Mouse (Mus musculus) cortical plate, adult 2 months (tissue): ENCODE data around the gene Gse1. TPM values are rescaled to one million over a fixed set of nuclear protein-coding genes. Genes with fewer than 3 reads are reported as not detected.

Experiments
- H3K27ac ChIP-seq: fragments of 200-500 bp; 2 replicates; pipeline ENCODE4 v1.5.1; 2012; ENCODE audit warnings: low read length, control low read depth, inconsistent platforms; ENCODE audit not compliant: insufficient read depth
- H3K4me1 ChIP-seq: fragments of 200-500 bp; 2 replicates; pipeline ENCODE4 v1.6.1; 2011; ENCODE audit warnings: low read length; ENCODE audit not compliant: control insufficient read depth, insufficient read depth
- H3K4me3 ChIP-seq: fragments of 200-500 bp; 2 replicates; pipeline ENCODE4 v1.5.1; 2011; ENCODE audit warnings: mild to moderate bottlenecking, low read length, control low read depth; ENCODE audit not compliant: insufficient read depth
- CTCF ChIP-seq: fragments of 200-500 bp; IDR thresholded peaks from 2 replicates; pipeline ENCODE4 v1.5.1; 2011; ENCODE audit warnings: mild to moderate bottlenecking, control low read depth, low read length; ENCODE audit not compliant: insufficient read depth; ENCODE audit errors: extremely low read depth
- POLR2A ChIP-seq: fragments of 200-500 bp; IDR thresholded peaks from 2 replicates; pipeline ENCODE4 v1.6.1; 2011; ENCODE audit warnings: mild to moderate bottlenecking, low read length, control low read depth; ENCODE audit not compliant: insufficient read depth; ENCODE audit errors: extremely low read depth
- polyA plus RNA-seq: library from polyadenylated mRNA; depleted of rRNA; stranded (reverse); fragments of >200 nt; gene quantifications from 2 replicates; pipeline ENCODE4 v1.2.3, GENCODE M21; 2012

The Gse1 gene
- polyA plus RNA-seq, 1 experiment: 41.0 TPM

DNA sequence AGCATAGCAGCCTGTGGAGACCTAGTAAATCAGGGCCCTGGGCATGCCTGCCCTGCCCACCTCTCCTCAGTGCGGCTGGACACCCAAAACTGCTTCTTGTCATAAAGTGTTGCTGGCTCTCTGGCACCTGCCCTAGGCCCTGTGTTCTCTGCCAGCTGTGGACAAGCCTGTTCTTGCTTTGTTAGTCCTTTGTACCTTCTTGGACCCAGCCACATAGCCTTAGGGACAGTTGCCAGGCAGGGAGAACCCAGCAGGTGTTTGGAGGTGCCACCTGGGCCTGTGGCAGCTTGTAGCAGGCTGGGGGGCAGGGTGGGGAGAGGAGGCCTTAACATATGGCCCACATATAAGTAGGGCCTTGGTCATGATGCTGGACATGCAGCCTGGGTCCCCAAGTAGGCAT, 145.8 kb downstream of the Gse1 start:
- Histone ChIP-seq H3K27ac (no peak overlapping the region), H3K4me3 (no peak overlapping the region), H3K4me1 (no peaks in the 10 kb centered on the region)
- TF ChIP-seq POLR2A (no peak), CTCF (no peak)

GRCm38 (mm10) chr8:120374514-120374913, 146.3 kb downstream of the Gse1 start:
- Histone ChIP-seq H3K4me1 (no peaks in the 10 kb centered on the region), H3K27ac (no peak overlapping the region), H3K4me3 (no peak overlapping the region)
- TF ChIP-seq POLR2A (no peak), CTCF (no peak)

- no peak overlapping the region for H3K27ac ChIP-seq
- no peaks in the 10 kb centered on the region for H3K4me1 ChIP-seq
- no peak overlapping the region for H3K4me3 ChIP-seq
- TF ChIP-seq POLR2A (no peak), CTCF (no peak)
These were observed 146.9 kb downstream of the Gse1 start for GRCm38 (mm10) chr8:120375170-120375569.

DNA sequence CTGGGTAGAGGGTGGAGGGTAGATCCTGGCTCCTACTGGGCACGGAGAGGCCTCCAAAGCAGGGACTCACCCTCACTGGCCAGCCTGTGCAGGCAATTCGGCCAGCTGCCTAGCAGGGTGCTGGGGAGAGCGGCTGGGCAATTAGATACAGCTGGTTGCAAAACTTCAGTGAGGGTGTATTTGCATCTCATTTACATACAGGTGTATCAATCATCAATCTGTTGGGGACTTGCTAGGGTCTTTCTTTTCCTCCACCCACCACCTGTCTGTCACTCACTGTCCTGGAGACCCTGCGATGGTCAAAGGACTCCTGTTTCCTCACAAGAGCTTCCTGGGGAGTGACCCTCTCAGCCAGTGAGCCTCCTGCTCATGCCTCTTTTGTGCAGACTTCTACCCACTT, 148.0 kb downstream of the Gse1 start:
- Histone ChIP-seq H3K4me3 (no peak overlapping the region), H3K4me1 (no peaks in the 10 kb centered on the region), H3K27ac (no peak overlapping the region)
- TF ChIP-seq POLR2A (no peak), CTCF (no peak)

GRCm38 (mm10) chr8:120376847-120377802, 148.9 kb downstream of the Gse1 start:
- Histone ChIP-seq H3K4me1 (peaks cover 4% of the 10 kb centered on the region), H3K4me3 (no peak overlapping the region), H3K27ac (no peak overlapping the region)
- TF ChIP-seq POLR2A (no peak), CTCF (no peak)

DNA sequence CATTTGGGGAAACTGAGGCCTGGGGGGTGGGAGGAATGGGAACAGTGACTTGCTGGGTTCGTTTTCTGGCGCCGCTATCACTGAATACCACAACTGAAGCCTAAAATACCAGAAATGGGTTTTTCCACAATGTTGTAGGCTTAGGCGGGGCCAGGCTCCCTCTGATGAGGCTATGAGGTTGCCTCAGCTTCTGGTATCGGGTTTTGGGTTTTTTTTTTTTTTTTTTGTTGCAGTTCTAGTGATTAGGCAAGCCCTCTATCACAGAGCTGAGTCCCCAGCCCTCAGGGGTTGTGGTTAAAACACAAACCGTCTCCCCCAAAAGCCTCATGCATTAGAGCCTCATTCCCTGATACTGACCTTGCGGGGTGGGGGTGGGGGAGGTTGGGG, 149.5 kb downstream of the Gse1 start:
- no peak for TF ChIP-seq POLR2A
- no peak for TF ChIP-seq CTCF
- Histone ChIP-seq H3K4me1 (peaks cover 5% of the 10 kb centered on the region), H3K27ac (no peak overlapping the region), H3K4me3 (no peak overlapping the region)

DNA sequence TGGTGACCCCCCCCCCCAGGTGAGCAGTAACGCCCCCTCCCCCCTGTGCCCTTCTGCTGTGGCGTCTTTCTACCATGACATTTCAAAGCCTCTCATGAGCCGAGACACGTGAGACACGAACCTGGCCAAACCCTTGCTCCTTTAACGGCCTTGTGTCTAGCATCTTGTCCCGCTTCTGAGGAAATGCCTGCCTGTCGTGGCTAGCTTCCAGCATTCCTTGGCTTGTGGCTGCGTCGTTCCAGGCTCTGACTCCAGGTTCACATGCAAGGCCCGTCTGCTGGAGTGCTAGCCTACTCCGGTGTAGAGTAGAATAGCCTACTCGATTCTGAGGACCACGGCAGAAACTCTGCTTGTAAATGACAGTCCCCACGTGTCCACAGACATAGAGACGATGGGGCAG, 150.1 kb downstream of the Gse1 start:
- Histone ChIP-seq H3K4me3 (no peak overlapping the region), H3K4me1 (peaks cover 5% of the 10 kb centered on the region)
- TF ChIP-seq POLR2A (no peak), CTCF (no peak)

DNA sequence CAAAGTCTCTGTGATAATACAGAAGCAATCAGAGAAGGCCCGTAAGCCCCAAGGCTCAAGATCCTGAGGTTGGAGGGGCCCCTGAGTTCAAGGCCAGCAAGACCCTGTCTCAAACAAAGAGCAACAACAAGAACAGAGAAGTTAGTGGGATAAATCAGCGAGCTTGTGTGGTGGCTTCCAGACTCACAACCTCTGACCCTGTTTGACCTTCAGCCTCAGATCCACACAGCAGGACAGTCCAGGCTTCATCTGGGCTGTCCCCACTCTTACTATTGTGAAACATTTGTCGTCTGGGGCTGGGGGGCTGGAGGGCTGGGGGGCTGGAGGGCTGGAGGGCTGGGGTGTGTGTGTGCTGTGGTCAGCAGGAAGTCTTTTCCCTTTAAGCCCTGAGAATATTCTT, 150.8 kb downstream of the Gse1 start:
- H3K27ac ChIP-seq: no peak overlapping the region
- no peak overlapping the region for H3K4me3 ChIP-seq
- TF ChIP-seq CTCF: no peak
- no peak for TF ChIP-seq POLR2A
- peaks cover 7% of the 10 kb centered on the region for H3K4me1 ChIP-seq

More for the DNA sequence above, 150.1 kb downstream of the Gse1 start:
- H3K27ac ChIP-seq: no peak overlapping the region

DNA sequence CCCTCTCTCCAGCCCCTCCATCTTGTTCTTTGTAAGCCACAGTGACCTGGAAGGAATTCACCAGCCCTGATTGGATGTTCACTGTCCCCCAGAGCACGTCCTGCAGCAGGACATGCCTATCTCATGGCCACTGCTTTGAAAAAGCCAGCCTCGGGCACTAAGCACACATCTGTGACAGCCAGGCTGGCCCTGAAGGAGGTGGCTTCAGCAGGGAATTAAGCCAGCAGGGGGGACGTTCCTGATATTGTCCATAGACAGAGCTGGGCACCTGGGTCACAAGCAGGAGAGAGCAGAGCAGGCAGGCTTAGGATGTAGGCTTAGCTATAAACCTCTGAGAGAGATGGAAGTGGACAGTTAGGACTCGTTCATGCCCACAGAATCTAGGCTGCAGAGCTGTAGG, 153.6 kb downstream of the Gse1 start:
- H3K4me1 ChIP-seq: peaks cover 7% of the 10 kb centered on the region
- H3K4me3 ChIP-seq: no peak overlapping the region
- peak overlapping the region; percentile 38; the same call in 1 of the 2 replicates for H3K27ac ChIP-seq
- no peak for TF ChIP-seq POLR2A
- no peak for TF ChIP-seq CTCF
